Mouse (Mus musculus) T-helper 2 cell (primary cell): ENCODE measurements around the gene Pik3cd.

Experiments
- in situ Hi-C: fragments of 300-600 bp; cut with MboI, MseI; formaldehyde crosslinking; loops from one replicate; pipeline ENCODE4 v1.15.1; 2025; ENCODE audit warnings: high pct_unique_total_duplicates

Pik3cd gene

DNA sequence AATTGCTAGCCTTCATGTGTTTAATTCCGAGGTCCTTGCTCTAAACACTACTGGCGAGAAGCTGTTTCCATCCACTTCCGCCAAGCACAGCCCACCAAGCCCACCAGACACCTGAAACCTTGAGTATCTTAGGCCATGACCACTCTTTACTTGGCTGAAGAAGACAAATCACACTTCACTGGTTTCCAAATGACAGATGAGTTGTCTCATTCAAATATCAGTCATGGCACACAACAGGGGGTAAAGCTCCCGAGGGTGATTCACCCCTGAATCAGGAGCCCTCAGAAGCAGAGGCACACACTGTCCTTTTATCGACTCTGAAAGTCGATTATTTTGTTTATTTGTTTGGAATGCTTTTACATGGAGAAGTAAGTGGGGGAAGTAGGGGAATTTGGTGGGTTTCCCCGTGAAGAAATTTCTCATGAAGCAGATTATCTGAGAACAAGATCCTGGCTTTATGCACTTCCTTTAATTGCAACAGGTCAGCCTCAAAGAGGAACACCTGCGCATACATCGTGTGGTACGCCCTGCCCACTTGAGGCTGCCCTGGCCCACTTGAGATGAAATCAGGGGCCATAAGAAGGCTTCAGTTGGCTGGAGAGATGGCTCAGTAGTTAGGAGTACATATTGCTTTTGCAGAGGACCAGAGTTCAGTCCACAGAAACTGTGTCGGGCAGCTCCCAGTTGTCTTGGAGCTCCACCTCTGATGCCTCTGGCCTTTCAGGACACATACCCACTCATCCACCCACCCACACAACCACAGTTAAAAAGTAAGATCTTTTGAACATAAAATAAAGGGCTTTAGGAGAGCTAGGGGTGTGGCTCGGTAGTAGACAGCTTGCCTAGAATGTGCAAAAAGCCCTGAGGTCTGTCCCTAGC lies 12.3 kb downstream of the Pik3cd start:
- in situ Hi-C loops = loop anchor here (5.0 kb wide), 1 partner anchor 38 kb away; no protein-coding TSS in a partner anchor

DNA sequence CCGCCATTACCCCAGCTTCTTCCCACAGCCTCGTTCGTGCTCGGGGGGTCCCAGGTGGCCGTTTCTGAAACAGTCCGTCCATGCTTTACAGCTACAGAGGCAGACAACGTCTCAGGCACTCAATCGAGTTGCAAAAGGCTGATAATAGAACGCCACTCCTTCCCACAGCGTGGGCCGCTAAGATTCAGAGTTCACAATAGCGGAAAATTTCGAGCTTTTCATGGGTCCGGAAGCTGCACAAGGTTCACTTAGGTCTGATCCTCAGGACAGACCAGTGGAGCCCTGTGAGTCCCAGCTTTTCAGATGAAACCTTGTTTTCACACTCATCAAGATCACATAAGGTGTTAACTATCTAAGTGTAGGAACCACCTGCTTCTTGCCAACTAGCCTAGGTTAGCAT lies 13.5 kb downstream of the Pik3cd start:
- in situ Hi-C loops = no loop called here

DNA sequence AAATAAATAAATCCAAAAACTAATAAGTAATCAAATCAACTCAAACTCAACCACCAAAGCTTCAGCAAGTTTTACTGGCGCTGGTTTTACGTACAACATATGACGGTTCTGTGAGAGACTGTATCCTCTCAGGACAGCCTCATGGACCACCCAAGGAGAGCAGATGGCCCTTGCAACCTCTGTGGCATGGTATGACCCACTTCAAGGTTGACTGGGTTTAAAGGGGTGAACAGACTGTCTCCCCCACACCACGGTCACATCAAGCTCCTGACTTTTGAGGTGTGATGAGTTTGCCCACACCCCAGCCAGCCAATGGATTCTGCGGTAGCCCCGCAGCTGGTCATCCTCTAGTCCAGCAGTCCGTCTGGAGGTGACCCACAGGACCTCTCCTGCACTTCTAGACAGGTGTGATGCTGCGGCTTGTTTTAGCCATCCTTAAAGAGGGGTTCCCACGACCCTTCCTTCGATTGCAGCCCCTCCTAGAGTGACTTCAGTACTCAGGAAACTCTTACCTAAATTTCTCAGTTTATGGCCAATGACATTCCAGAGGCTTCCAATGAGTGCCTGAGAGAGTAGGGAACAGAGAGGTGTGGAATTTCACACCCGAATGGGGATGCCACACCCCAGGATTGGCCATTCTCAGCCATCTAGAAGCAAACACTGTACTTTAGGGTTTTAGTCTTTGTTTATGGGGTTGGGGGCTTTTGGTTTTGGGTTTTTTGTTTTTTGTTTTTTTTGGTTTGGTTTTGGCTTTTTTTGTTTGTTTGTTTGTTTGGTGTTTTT lies 17.3 kb downstream of the Pik3cd start:
- in situ Hi-C loops = no loop called here

DNA sequence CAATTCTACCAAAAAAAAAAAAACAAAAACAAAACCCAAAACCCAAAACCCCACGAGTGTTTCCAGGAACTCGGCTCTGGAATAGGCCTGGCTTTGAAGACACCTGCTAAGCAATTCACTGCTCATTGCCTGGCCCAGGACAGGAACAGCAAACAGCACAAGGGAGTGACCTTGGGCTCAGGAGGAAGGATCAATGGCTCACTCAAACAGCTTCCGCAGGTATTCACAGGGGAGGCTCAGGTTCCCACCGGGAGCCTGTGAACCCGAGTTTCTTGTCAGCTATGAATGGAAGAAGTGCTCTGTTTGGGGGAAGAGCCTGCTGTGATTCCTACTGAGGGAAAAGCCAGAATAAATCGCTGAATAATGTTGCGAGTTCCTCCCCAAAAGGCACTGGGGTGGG lies 18.5 kb downstream of the Pik3cd start:
- in situ Hi-C loops = no loop called here

DNA sequence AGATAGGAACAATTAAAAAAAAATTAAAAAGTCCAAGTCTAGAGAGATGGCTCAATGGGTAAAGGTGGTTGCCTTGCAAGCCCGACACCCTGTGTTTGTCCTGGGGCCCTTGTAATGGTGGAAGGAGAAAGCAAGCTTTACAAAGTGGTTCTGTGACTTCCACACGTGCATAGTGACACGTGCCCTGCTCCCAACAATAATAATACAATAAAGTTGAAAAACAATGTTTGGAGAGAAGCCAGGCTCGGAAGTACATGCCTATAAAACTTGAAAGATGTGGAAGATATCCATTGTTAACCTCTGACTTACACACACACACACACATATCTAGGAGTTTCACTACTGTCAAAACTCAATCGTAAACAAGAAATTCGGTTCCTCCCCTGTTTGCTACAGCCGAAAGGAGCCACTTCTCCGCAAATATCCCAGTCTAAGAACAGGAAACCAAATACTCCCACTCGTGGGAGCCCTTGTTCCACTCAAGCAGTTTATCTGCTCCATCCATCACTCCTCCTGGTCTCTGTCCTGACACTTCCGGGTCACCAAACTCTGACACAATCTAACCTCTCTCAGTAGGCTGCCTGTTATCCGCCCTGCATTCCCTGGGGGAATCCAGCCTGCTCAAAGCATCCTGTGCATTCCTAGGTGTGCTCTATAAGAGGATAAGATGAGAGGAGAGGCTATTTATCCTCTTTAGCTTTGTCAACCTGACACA lies 23.2 kb downstream of the Pik3cd start:
- in situ Hi-C loops = no loop called here

DNA sequence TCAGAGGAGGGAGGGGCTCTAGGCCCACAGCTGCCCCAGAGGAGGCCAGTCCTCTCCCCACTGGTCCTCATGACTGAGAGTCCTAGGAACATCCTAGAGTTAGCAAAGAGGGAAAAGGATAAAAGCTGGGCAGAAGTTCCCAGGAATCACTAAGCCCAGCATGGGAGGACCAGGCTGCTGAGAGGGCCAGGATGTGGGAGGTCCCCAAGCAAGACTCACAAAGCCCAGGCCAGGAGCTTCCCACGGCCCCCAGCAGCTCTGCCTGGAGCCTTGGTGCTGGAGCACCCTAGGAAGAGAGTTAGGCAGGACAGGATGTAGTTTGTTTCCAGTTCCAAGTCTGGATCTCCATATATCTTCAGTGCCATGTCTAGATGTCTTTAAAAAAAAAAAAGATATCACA lies 24.4 kb downstream of the Pik3cd start:
- in situ Hi-C loops = no loop called here

DNA sequence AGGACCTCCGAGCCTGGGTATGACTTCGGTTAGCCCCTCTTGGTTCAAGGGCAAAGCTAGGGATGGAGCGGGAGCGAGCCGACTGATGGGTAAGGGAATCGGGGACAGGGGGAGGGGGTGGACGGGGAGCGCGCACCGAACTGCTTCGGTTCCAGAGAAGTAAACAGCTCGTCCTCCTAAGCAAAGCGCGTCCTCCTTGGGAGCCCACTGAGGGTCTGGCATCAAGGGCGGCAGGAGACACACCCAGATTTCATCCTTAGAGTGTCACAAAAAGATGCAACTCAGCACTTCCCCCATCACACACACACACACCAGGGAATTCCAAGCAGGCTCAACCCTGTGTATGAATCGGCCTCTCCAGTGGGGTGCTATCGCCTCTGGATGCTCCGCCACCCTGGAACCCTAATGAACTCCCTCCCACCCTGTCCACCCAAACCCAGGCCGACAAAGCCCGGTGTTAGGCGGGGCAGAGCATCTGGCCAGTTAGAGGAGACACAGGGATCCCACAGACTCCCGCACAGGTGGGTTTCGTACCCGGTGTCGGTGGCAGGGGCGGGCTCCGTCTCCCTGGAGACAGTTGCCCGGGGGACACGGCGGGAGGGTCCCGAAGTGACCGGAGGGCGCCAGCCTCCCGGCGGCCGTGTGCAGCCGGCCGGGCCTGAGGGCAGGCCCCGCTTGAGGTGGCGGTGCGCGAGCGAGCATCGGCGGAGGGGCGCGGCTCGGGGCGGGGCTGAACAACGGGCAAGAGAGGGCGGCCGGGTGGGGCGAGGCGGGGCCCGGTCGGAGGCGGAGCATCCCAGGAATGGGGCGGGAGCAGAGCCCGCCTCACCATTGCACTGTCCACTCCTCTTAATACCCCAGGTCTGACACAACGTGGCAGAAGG lies 26.8 kb downstream of the Pik3cd start:
- in situ Hi-C loops = no loop called here

DNA sequence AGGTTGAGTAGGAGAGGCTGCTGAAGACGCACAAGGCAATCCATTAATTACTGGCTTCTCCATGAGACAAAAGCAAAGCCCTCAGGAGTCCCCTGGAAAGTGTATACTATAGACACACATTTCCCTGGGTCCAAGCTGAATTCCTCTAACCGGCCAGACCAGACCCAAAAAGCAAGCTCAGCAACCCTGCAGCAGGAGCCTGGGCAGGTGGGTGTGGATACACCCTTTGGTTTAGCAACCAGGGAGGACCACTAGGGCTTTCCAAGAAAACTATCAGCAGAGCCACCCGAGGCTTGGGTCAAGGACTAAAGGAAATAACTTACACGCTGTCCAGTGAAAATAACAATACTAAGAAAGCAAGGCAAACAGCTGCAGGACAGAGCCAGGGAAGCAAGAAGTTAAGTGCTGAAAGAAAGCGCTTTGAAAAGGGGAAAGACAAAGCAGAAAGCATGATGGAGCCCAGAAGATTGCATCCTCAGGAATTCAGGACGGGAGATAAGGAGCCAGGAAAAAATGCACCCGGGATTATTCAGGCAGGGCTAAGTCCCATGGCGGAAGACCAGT lies 27.5 kb downstream of the Pik3cd start:
- in situ Hi-C loops = no loop called here

DNA sequence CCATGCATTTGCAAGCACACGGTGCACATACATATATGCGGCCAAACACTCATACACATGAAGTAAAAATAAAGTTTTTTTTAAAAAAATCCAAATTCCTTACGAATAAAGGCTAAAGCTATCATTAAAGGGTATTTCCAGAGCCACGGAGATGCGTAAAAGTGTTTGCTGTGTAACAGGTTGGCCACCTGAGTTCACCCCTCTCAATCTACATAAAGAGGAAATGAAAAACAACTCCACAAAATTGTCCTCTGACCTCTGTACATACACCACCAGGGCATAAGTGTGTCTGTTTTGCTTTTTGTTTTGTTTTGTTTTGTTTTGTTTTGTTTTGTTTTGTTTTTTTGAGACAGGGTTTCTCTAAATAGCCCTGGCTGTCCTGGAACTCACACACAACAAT lies 29.6 kb downstream of the Pik3cd start:
- in situ Hi-C loops = no loop called here

DNA sequence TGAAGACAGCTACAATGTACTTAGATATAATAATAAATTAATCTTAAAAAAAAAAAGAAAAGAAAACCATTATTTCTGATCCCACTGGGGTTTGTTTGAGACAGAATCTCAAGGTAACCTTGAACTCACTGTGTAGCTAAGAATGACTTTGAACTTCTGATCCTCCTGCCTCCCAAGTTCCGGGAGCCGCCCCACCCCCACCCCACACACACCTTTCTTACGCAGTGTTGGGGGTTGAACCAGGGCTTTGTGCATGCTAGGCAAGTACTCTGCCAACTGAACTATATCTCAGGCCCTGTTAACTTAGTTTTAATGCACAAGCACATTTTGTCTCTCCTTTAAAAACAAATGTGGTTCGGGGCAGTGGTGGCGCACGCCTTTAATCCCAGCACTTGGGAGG lies 31.2 kb downstream of the Pik3cd start:
- in situ Hi-C loops = no loop called here

DNA sequence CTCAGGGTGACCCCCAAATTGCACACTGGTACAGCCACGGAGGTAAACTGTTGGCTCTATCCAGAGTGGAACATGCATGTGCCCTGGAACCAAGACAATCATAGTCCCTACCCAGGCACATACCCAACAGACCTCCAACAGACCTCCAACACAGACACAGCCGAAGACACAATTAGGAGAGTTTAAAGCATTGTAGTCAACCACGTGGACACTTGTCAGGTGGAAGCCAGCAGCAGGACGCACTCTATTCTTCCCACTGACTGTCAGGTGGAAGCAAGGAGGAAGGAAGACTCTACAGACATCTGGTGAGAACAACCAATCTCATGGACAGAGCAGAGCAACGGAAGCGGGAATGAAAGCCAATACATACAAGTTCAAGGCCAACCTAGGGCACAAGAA lies 36.7 kb downstream of the Pik3cd start:
- in situ Hi-C loops = no loop called here

DNA sequence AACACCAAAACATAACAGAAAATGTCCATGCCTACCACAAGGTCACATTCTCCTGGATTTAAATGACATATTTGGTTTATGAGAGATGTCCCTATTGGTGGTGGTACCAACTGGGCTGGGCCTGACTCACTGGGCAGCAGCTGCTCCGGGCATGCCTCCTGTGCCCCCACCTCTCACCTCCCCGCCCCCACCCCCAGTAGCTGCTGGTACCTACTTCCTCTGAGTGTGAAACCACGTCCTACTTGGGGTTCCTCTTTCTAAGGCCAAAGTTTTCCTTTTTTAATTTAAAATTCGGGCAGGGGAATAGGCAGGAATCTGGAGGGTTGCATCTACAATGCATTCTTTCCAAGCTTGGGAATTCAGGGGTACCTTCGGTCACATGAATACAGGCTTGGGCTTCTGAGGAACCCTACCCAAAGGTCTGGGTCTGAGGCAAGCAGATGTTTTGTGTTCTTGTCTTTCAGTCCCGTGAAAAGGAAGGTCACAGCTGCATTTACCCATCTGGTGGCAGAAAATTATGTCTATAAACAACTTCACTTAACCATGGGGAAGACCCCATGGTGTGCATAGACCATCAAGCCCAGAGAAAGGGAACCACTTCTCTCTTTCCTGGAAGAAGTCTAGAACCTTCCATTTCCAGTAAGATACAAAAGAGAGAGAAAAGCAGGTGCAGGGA lies 37.2 kb downstream of the Pik3cd start:
- in situ Hi-C loops = no loop called here

DNA sequence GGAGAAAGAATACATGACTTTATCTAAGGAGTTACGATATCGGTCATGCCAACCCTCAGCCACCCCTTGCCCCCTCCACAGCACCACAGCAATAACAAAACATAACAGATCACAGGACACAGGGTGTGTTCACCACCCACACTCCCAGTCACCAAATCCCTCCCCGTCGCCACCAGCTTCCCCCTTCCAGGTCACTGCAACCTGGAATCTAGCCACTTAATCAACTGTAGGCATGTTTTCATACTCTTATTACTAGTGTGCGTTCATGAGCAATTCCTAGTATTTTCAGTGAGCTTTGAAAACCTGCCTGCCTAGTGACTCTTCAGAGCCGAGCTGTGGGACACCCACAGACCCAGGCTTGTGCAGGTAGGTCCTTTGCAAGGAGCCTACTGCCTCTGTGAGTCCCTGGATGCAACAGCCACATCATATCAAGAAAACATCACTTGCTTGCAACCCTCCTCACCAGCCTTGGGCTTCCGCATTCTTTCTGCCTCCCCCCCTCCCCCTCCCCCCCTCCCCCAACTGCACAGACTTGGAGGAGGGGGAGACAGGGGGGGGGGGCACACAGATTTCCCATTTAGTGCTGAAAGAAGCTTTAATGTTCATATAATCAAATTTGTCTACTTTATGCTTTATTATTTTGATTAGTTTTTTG lies 38.4 kb downstream of the Pik3cd start:
- in situ Hi-C loops = no loop called here

DNA sequence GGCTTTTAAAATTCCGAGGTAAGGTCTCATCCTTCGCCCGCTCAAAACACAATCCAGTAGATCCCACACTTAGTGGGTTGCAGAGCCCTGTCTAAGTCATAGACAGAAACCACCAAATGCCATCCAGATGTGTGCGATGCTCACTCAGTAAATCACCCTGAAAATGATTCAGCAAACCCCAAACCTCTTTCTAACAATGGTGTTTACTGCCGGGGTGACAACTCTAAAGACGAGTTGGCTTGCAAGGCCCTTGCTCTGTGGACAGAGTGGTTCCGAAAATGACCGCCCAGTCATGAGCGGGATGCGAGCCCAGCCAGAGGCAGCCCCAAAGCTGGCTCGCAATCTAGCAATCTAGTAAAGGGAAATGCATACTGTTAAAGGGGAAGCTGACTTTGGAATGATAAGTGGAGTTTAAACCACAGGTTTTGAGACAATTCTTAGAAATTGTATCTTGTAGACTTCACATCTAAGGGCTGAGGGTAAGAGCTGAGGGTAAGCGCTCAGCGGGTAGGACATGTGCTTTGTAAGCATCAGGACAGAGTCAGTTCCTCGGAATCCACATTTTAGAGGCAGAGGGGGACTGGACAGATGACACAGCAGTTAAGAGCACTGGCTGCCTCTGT lies 40.3 kb downstream of the Pik3cd start:
- in situ Hi-C loops = no loop called here

DNA sequence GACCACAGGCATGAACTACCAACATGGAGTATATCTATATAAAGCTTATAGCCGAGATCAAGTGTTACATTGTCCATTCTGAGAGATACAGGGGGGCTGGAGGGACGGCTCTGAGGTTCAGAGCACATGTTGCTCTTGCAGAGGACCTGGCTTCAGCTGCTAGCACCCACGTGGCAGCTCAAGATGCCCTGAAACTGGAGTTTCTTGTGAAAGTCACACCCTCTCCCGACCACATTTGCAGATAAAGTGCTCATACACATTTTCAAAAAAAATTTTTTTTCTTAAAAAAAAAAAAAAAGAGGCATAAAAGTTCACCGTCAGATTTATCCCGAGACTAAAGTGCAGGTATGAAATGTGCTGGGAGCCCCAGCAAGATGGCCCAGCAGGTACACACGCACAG lies 41.8 kb downstream of the Pik3cd start:
- in situ Hi-C loops = no loop called here

DNA sequence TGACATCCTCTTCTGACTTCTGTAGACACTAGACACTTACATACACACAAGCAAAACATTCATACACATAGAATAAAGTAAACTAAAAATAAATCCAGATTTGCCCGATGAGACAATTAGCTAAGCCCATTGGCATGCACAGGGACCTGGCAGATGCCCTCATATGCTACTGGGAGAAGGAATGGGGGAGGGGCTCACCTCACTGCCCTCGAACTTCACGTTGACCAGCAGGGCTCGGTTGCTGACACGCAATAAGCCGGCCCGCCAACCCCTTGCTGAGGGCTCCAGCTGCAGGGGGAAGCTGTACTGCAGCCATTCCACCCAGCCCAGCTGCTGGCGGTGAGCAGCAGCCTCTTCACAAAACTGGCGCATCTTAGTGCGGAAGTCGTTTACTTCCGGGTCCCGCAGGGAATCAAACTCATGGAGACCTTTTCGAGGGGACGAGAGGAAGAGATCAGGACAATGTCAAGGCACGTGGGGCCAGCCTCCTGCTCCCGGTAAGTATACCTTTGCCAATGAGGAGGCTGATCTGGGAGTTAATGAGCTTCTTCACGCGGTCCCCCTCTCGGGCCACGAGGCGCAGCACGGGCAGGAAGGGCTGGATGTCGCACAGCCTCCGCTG lies 42.8 kb downstream of the Pik3cd start:
- in situ Hi-C loops = no loop called here

DNA sequence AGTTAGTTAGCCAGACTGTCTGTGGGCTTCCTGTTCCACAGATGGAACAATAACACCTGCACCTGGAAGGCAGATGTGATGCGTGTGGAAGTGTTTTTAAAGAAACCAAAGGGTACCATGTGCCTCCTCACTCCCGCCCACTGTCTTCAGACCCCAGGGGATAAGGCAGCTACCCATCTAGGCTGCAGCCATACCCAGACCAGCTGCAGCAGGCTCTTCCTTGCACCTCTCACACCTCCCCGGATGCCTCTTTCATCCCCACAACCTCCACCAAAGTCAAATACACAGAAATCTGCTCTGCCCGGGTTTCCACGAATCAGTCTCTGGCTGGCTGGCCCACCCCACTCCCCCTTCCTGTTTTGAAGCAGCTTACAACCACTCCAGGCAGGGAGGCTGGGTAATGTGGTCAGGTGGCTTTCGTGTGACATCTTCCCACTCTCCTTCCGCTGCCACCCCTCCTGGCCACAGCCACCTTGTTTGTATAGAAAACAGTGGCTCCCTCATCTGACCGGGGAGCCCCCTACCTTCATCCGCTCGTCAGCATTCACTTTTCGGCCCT lies 44.4 kb downstream of the Pik3cd start:
- in situ Hi-C loops = no loop called here

DNA sequence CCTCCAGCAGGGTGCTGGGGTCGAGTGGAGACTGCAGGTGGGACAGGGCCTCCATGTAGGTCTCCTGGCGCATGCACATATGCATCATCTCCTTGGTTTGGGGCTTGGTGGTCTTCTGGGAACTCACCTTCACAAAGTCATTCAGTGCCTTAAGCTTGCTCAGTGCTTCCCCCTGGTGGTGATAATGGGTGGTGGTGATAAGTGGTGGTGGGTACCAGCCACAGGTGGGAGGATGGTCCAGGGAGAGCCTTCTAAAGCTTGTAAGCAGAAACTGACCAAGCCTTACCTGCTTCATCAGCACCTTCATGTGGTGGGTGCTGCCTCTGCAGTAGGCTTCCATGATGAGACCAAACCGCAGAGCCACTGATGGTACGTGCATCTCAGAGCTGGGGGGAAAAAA lies 48.1 kb downstream of the Pik3cd start:
- in situ Hi-C loops = loop anchor here (5.0 kb wide), 1 partner anchor 38 kb away; no protein-coding TSS in a partner anchor
